Mouse (Mus musculus): ENCODE results near the gene Acoxl. TPM values are rescaled to one million over a fixed set of nuclear protein-coding genes. Genes with fewer than 3 reads are reported as not detected.

Gene Acoxl
- polyA plus RNA-seq, 1 experiment from 2014 or later: not detected

DNA sequence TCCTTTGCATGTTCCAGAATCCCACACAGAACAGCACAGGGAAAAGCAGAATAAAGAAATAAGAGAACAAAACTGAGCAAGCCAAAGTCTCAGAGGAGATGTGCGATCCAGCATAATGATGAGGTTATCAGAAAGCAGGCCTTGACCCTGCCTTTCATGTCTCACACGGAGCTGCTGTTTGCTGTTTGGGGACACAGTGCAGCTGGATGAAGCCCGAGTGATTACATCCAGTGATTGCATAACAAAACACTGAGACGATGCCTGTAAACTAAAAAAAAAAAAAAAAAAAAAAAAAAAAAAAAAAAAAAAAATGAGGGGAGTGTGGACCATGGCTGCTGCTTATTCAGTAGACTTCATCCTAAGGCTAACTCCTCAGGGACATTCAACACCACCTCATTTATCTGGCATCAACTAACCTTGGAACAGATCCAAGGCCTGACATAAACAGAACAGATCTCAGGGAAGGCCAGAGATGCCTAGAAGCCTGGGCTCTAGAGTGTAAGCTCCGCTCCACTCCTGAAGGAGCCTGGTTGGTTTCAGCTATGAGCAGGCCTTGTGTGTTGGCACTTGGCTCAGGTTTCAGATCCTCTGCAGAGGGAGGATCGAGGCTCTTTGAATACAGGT lies 152.3 kb downstream of the Acoxl start:
- 47% methylated on average over 6 of the region's 6 CpGs for WGBS
- no peak overlapping the region for H3K27ac ChIP-seq
- H3K9me3 ChIP-seq (ENCODE audit: control insufficient read depth, low read length): no peaks in the 10 kb centered on the region
- H3K9ac ChIP-seq: no peak overlapping the region
- DNase-seq (ENCODE audit: low spot score): no peak
- H3K4me1 ChIP-seq (replicated peaks; ENCODE audit: control insufficient read depth, insufficient read depth, low read length): no peaks in the 10 kb centered on the region
- H3K36me3 ChIP-seq (replicated peaks; ENCODE audit: control insufficient read depth, insufficient read depth): no peaks in the 10 kb centered on the region
- no peak overlapping the region for H3K4me2 ChIP-seq (replicated peaks)
- ATAC-seq (ENCODE audit: low FRiP score): no peak
- H3K27me3 ChIP-seq (ENCODE audit: control insufficient read depth, insufficient read depth, low read length): no peaks in the 10 kb centered on the region
- H3K4me3 ChIP-seq (replicated peaks; ENCODE audit: low read length): no peak overlapping the region

DNA sequence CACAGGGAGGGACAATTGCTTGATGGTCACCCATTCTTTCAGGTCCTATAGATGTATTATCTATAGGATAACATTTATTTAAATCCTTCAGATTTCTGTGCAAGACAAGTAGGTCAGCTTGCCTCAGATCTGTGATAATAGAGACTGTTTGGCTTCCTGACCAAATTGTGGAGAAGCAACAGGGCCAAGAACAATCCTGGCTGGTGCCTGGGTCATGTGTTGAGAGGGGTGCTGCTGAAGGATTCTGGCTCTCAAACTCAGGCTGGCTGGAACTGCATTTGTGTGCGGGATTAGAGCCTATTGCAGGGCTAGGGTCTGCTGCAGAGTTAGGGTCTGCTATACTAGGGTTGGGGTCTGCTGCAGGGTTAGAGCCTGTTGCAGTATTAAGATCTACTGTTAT lies 153.0 kb downstream of the Acoxl start:
- no peak for ATAC-seq (ENCODE audit: low FRiP score)
- no peaks in the 10 kb centered on the region for H3K27me3 ChIP-seq (ENCODE audit: control insufficient read depth, insufficient read depth, low read length)
- H3K9me3 ChIP-seq (ENCODE audit: control insufficient read depth, low read length): no peaks in the 10 kb centered on the region
- WGBS: 90% methylated on average over 1 of the region's 1 CpGs
- no peak overlapping the region for H3K9ac ChIP-seq
- H3K4me1 ChIP-seq (replicated peaks; ENCODE audit: control insufficient read depth, insufficient read depth, low read length): no peaks in the 10 kb centered on the region
- DNase-seq (ENCODE audit: low spot score): no peak
- no peak overlapping the region for H3K4me2 ChIP-seq (replicated peaks)
- no peak overlapping the region for H3K27ac ChIP-seq
- no peak overlapping the region for H3K4me3 ChIP-seq (replicated peaks; ENCODE audit: low read length)
- no peaks in the 10 kb centered on the region for H3K36me3 ChIP-seq (replicated peaks; ENCODE audit: control insufficient read depth, insufficient read depth)

GRCm38 (mm10) chr2:128008662-128009423 lies 170.2 kb downstream of the Acoxl start:
- WGBS: 90% methylated on average over 17 of the region's 17 CpGs
- no peak for DNase-seq (ENCODE audit: low spot score)
- H3K9me3 ChIP-seq (ENCODE audit: control insufficient read depth, low read length): no peaks in the 10 kb centered on the region
- no peak for ATAC-seq (ENCODE audit: low FRiP score)
- H3K36me3 ChIP-seq (replicated peaks; ENCODE audit: control insufficient read depth, insufficient read depth): no peaks in the 10 kb centered on the region
- no peak overlapping the region for H3K4me3 ChIP-seq (replicated peaks; ENCODE audit: low read length)
- no peaks in the 10 kb centered on the region for H3K4me1 ChIP-seq (replicated peaks; ENCODE audit: control insufficient read depth, insufficient read depth, low read length)
- H3K4me2 ChIP-seq (replicated peaks): no peak overlapping the region
- no peak overlapping the region for H3K9ac ChIP-seq
- H3K27ac ChIP-seq: no peak overlapping the region
- no peaks in the 10 kb centered on the region for H3K27me3 ChIP-seq (ENCODE audit: control insufficient read depth, insufficient read depth, low read length)

GRCm38 (mm10) chr2:128014613-128015012 lies 175.9 kb downstream of the Acoxl start:
- Histone ChIP-seq H3K4me1 (replicated peaks; ENCODE audit: control insufficient read depth, insufficient read depth, low read length) (no peaks in the 10 kb centered on the region), H3K9me3 (ENCODE audit: control insufficient read depth, low read length) (no peaks in the 10 kb centered on the region), H3K9ac (no peak overlapping the region), H3K4me2 (replicated peaks) (no peak overlapping the region), H3K27me3 (ENCODE audit: control insufficient read depth, insufficient read depth, low read length) (no peaks in the 10 kb centered on the region), H3K4me3 (replicated peaks; ENCODE audit: low read length) (no peak overlapping the region), H3K27ac (no peak overlapping the region), H3K36me3 (replicated peaks; ENCODE audit: control insufficient read depth, insufficient read depth) (no peaks in the 10 kb centered on the region)
- DNase-seq (ENCODE audit: low spot score) (no peak), ATAC-seq (ENCODE audit: low FRiP score) (no peak)
- 71% methylated on average over 2 of the region's 2 CpGs for WGBS

DNA sequence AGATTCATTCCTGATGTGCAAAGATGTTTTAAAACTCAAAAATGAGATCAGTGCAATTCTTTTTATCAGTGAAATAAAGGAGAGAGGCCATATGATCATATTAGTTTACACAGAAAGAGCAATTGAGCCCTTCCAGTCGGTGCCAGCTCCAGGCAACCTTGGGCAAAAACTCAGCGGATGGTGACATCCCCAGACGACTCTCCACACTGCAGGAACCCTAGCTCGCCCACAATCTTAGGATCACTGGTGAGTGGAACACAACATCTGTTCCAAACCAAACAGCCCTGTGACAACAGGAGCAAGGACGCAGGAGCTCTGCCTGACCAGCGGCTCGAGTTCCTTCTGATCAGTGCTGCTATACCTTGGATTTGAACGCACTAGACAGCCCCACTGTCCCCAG lies 176.9 kb downstream of the Acoxl start:
- Histone ChIP-seq H3K27ac (no peak overlapping the region), H3K9me3 (ENCODE audit: control insufficient read depth, low read length) (no peaks in the 10 kb centered on the region), H3K4me1 (replicated peaks; ENCODE audit: control insufficient read depth, insufficient read depth, low read length) (peaks cover 6% of the 10 kb centered on the region; the same call in 1 of the 2 replicates), H3K4me2 (replicated peaks) (no peak overlapping the region), H3K4me3 (replicated peaks; ENCODE audit: low read length) (no peak overlapping the region), H3K36me3 (replicated peaks; ENCODE audit: control insufficient read depth, insufficient read depth) (no peaks in the 10 kb centered on the region), H3K27me3 (ENCODE audit: control insufficient read depth, insufficient read depth, low read length) (no peaks in the 10 kb centered on the region), H3K9ac (no peak overlapping the region)
- DNase-seq (ENCODE audit: low spot score): no peak
- ATAC-seq (ENCODE audit: low FRiP score): no peak
- 78% methylated on average over 8 of the region's 8 CpGs for WGBS

DNA sequence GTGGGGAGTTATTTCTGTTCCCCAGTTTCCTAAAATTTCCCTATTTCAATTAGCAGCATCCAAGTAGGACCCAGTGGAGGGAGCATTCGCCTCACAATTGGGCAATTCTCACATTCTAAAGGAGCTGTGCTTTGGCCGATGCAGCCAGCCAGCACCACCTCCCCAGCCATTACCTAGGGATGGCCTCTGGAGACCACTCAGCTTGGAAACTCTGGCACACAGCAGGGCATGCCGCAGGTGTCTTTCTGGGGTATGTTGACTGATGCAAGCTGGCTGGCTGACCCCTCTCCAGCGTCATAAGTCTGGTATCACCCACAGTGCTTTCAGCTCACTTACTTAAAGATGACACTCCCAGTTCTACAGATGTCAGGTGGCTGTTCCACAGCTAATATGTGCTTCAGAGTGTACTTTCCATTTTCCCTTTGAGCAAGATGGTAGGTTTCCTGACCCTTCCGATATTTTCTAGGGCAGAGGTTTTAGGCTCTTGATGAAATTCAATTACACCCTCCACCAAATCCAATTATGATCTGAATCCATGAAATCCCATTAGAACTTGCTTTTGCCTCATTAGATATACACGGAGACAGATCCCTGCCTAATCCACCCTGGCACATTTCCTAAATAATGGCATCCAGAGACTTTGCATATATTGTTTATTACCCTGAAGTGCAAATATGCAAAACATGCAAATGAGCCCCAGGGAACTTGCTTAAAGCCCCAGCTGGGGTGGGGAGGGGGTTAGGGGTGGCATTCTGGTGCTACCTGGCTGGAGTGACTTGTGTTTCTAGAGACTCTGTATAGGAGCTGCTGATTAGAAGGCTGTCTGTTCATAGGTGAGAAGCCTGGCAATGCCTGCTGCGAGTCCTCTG lies 181.6 kb downstream of the Acoxl start:
- Histone ChIP-seq H3K4me1 (replicated peaks; ENCODE audit: control insufficient read depth, insufficient read depth, low read length) (peaks cover 9% of the 10 kb centered on the region; the same call in 1 of the 2 replicates), H3K9ac (no peak overlapping the region), H3K9me3 (ENCODE audit: control insufficient read depth, low read length) (no peaks in the 10 kb centered on the region), H3K27me3 (ENCODE audit: control insufficient read depth, insufficient read depth, low read length) (no peaks in the 10 kb centered on the region), H3K4me3 (replicated peaks; ENCODE audit: low read length) (no peak overlapping the region), H3K36me3 (replicated peaks; ENCODE audit: control insufficient read depth, insufficient read depth) (no peaks in the 10 kb centered on the region), H3K4me2 (replicated peaks) (no peak overlapping the region), H3K27ac (peak overlapping the region; percentile 50; the same call in 1 of the 2 replicates)
- 41% methylated on average over 7 of the region's 7 CpGs for WGBS
- ATAC-seq (ENCODE audit: low FRiP score) (peak; percentile 34; the same call in 1 of the 2 replicates), DNase-seq (ENCODE audit: low spot score) (peak; percentile 59)

DNA sequence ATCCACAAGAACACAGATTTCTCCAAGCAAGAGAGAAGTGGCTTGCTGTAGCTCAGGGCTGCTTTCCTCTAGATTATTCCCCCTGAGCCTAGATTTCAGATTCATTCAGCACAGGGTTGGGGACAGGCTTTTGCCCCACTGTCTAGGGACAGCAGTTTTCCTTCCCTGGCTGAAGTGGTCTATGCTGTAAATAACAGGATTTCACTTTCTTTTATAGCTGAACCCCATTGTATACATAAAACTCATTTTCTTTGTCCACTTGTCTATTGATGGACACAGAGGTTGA lies 182.2 kb downstream of the Acoxl start:
- Histone ChIP-seq H3K9me3 (ENCODE audit: control insufficient read depth, low read length) (no peaks in the 10 kb centered on the region), H3K4me3 (replicated peaks; ENCODE audit: low read length) (no peak overlapping the region), H3K27me3 (ENCODE audit: control insufficient read depth, insufficient read depth, low read length) (no peaks in the 10 kb centered on the region), H3K4me1 (replicated peaks; ENCODE audit: control insufficient read depth, insufficient read depth, low read length) (peaks cover 9% of the 10 kb centered on the region; the same call in 1 of the 2 replicates), H3K4me2 (replicated peaks) (no peak overlapping the region), H3K36me3 (replicated peaks; ENCODE audit: control insufficient read depth, insufficient read depth) (no peaks in the 10 kb centered on the region), H3K9ac (no peak overlapping the region), H3K27ac (peak overlapping the region; percentile 50; the same call in 1 of the 2 replicates)
- no peak for ATAC-seq (ENCODE audit: low FRiP score)
- peak; percentile 25 for DNase-seq (ENCODE audit: low spot score)

GRCm38 (mm10) chr2:128023855-128024254 lies 185.2 kb downstream of the Acoxl start:
- Histone ChIP-seq H3K27ac (no peak overlapping the region), H3K4me2 (replicated peaks) (no peak overlapping the region), H3K9me3 (ENCODE audit: control insufficient read depth, low read length) (no peaks in the 10 kb centered on the region), H3K36me3 (replicated peaks; ENCODE audit: control insufficient read depth, insufficient read depth) (no peaks in the 10 kb centered on the region), H3K4me1 (replicated peaks; ENCODE audit: control insufficient read depth, insufficient read depth, low read length) (peaks cover 9% of the 10 kb centered on the region; the same call in 1 of the 2 replicates), H3K9ac (no peak overlapping the region), H3K27me3 (ENCODE audit: control insufficient read depth, insufficient read depth, low read length) (no peaks in the 10 kb centered on the region), H3K4me3 (replicated peaks; ENCODE audit: low read length) (no peak overlapping the region)
- ATAC-seq (ENCODE audit: low FRiP score) (no peak), DNase-seq (ENCODE audit: low spot score) (no peak)
- 91% methylated on average over 2 of the region's 2 CpGs for WGBS

DNA sequence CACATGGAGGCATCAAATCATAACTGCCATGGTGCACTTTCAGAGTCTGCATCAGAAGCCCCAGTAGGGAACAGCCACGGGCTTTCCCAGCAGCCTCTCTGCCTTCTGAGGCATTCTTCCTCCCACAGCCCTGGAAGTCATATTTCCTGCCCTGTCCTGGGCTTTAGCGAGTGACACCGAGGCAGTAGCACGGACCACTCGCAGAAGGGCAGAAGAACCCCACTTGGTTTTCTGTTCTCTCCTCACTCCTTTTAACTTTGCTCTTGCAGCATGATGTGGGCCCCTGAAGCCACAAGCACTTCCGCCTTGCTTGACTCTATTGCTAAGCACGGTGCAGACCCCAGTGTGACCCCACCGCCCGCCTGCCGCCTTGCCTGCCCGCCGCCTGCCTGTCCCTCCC lies 189.0 kb downstream of the Acoxl start:
- Histone ChIP-seq H3K36me3 (replicated peaks; ENCODE audit: control insufficient read depth, insufficient read depth) (no peaks in the 10 kb centered on the region), H3K27me3 (ENCODE audit: control insufficient read depth, insufficient read depth, low read length) (no peaks in the 10 kb centered on the region), H3K4me1 (replicated peaks; ENCODE audit: control insufficient read depth, insufficient read depth, low read length) (no peaks in the 10 kb centered on the region), H3K4me2 (replicated peaks) (no peak overlapping the region), H3K27ac (no peak overlapping the region), H3K9me3 (ENCODE audit: control insufficient read depth, low read length) (no peaks in the 10 kb centered on the region), H3K4me3 (replicated peaks; ENCODE audit: low read length) (no peak overlapping the region), H3K9ac (no peak overlapping the region)
- ATAC-seq (ENCODE audit: low FRiP score): no peak
- 85% methylated on average over 12 of the region's 12 CpGs for WGBS
- DNase-seq (ENCODE audit: low spot score): no peak

Data from hindbrain, embryonic 14.5 days (tissue).